Mouse (Mus musculus): ENCODE data around the gene Hspa5.

- no peak for TF ChIP-seq CTCF (IDR thresholded peaks at IDR 0.05; ENCODE audit: low read depth, low read length)
- TF ChIP-seq EP300 (IDR thresholded peaks at IDR 0.05; ENCODE audit: insufficient read depth, low read depth, low read length) = no peak
- TF ChIP-seq POLR2A (IDR thresholded peaks at IDR 0.05; ENCODE audit: insufficient read depth, low read length) = no peak
Measured at GRCm38 (mm10) chr2:34808057-34808456, 36.3 kb downstream of the Hspa5 start.
